Comparison of ENCODE assay signal across 10 mouse cellular contexts in the genomic region with DNA sequence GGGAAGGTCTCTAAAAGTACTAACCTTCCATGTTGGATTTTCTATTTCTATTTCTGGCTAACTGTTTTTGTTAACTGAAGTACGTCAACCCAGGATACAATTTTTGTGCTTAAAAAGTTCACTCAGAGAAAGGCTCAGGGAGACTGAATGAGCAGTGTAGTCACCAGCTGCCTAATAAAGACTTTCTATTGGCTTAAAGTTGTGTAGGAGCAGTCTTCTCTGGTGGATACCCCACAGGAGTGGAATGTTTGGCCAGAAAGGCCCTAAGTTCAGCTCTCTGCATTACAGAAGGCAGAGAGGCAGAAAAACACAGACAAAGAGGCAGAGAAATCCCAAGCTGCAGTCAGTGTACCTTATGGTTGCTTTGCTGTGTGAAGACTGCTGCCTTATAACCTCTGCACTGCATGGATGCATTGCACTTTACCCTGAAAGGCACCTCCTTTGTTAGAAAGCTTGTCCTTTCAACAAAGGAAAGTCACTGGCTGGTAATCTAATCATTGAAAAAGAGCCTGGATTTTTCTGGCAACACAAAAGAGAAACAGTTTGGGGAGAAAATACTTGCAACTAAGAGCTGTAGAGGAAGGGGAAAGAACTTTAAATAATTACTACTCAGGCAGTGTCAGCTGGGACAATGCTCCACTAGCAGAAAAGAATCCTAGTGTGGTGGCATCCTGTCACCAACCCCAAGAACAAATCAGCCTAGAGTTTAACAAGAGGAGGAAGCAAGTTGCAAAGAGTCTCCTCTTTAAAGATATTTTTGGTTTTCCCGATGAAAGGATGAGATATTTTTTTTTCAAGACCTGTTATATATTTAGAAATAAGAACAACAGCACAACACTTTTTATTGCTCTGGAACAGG.
DNase-seq lines count a peak whose midpoint lies in the region; ATAC-seq lines count a peak whose summit lies in the region.
"Had no signal": no experiment of that assay in that cellular context is flagged by ENCODE, and none has a peak within 500 bp of the region (broad histone marks: within the 10 kb centered on the region; RNA-seq: fewer than 3 reads in every experiment).

No protein-coding gene starts in this region.

- no peak for ATAC-seq in heart, embryonic 11.5 days (replicated peaks; ENCODE audit: insufficient number of reproducible peaks, low FRiP score, low TSS enrichment)
- ATAC-seq in neural tube, embryonic 15.5 days (ENCODE audit: low FRiP score), result no peak
- no peak for ATAC-seq in erythroblast, adult 5-6 weeks (replicated peaks; ENCODE audit: low FRiP score, poor library complexity, severe bottlenecking)
- ATAC-seq: liver, postnatal 0 days had no signal

- no peaks in the 10 kb centered on the region for H3K36me3 ChIP-seq in heart, embryonic 11.5 days (ENCODE audit: control insufficient read depth, insufficient read depth, low read length)
- no peaks in the 10 kb centered on the region for H3K36me3 ChIP-seq in neural tube, embryonic 15.5 days

- H3K9me3 ChIP-seq in heart, embryonic 11.5 days (replicated peaks; ENCODE audit: control insufficient read depth, low read length), result no peaks in the 10 kb centered on the region
- no peaks in the 10 kb centered on the region for H3K9me3 ChIP-seq in neural tube, embryonic 15.5 days (replicated peaks)

- H3K4me1 ChIP-seq in heart, embryonic 11.5 days (ENCODE audit: control insufficient read depth, insufficient read depth, low read length), result no peaks in the 10 kb centered on the region
- H3K4me1 ChIP-seq in neural tube, embryonic 15.5 days, result no peaks in the 10 kb centered on the region

- no peak overlapping the region for H3K4me3 ChIP-seq in heart, embryonic 11.5 days (ENCODE audit: low read depth, low read length)
- no peak overlapping the region for H3K4me3 ChIP-seq in neural tube, embryonic 15.5 days (replicated peaks)
- H3K4me3 ChIP-seq: left cerebral cortex, adult 2 months had no signal

- peak; percentile 94 for DNase-seq in heart, adult 11 months
- peak; percentile 21 for DNase-seq in neural tube, embryonic 10.5 days (ENCODE audit: extremely low spot score, low spot score)
- peak; percentile 16 for DNase-seq in kidney, postnatal 10 days
- DNase-seq in left cerebral cortex, postnatal 36 days (ENCODE audit: low spot score in 2 of 2), result no peak
- DNase-seq in cerebellum, postnatal 25 days, result no peak
- DNase-seq: liver, postnatal 0 days had no signal

- H3K27me3 ChIP-seq in heart, embryonic 11.5 days (ENCODE audit: control insufficient read depth, insufficient read depth, low read length), result no peaks in the 10 kb centered on the region
- H3K27me3 ChIP-seq in neural tube, embryonic 15.5 days (replicated peaks), result no peaks in the 10 kb centered on the region

- no peak overlapping the region for H3K27ac ChIP-seq in heart, embryonic 11.5 days (ENCODE audit: low read depth, low read length)
- no peak overlapping the region for H3K27ac ChIP-seq in neural tube, embryonic 15.5 days (replicated peaks)
- H3K27ac ChIP-seq: left cerebral cortex, adult 2 months had no signal

- WGBS in heart, embryonic 11.5 days (ENCODE audit: insufficient replicate concordance), result 71% methylated on average over 2 of the region's 2 CpGs
- WGBS in neural tube, embryonic 15.5 days, result 62% methylated on average over 2 of the region's 2 CpGs

- no peak overlapping the region for H3K9ac ChIP-seq in heart, embryonic 11.5 days (ENCODE audit: low read depth, low read length)
- H3K9ac ChIP-seq in neural tube, embryonic 15.5 days (replicated peaks), result no peak overlapping the region
- H3K9ac ChIP-seq: liver, postnatal 0 days had no signal

- no peak overlapping the region for H3K4me2 ChIP-seq in heart, embryonic 11.5 days
- no peak overlapping the region for H3K4me2 ChIP-seq in neural tube, embryonic 15.5 days

- intact Hi-C loops in left cerebral cortex, postnatal 36 days (cut with DNase I), result no loop called here

Comparison
In these comparisons a context has a peak if more than half of its experiments do, and no peak if none do; other contexts are left out.
1. DNase-seq: peak in heart, adult 11 months (single experiment), neural tube, embryonic 10.5 days (single experiment) and kidney, postnatal 10 days (single experiment); none in left cerebral cortex, postnatal 36 days (0 of 2) and cerebellum, postnatal 25 days (0 of 2).